Mouse (Mus musculus) heart, adult 9 months (tissue): Measurements from ENCODE around the gene Ost4.
A peak's percentile ranks its signal among the peaks of the same experiment; 100 is the strongest.

Experiments
- DNase-seq, 2 experiments: peaks; one replicate each; pipeline ENCODE4 v3.0.0; 2022; ENCODE audit warnings: low spot score in 2 of 2

The Ost4 gene

DNA sequence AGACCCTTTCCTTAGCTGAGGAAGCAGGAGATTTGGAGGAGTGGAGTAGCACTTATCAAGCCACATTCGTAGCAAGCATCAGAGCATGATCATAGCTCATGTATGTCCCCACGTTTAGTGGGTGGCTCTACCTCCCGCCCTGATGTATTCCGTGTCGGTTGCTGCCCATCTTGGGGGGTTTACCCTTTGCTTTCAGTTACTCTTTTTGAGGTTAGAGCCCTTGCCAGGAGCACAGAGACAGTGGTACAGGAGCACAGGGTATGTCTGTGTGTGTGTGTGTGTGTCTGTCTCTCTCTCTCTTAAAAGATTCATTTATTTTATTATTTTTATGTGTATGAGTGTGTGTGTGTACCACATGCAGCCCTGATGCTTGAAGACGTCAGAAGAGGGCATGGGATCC is 15.5 kb upstream of the Ost4 start:
- DNase-seq = no peak

DNA sequence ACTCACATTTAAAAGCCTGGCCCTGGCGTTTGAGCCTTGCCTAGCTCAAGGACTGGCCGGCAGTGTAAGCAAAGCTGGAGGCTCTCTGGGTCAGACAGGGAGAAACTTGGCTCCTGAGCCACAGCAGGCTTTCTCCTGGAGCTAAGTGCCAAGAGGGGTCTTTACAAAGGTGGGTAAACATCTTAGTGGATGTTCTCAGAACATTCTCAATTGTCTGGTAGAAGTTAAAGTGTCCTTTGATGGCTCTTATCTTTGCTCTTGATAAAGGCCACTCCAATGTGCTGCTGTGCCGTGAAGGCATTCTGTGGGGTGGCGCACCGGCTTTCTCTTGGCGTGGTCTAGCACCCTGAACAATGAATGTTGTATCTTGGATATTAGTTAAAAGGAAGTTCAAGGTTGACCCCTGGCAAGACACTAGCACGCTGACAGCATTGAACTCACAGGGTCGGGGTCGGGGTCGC is 15.0 kb upstream of the Ost4 start:
- no peak for DNase-seq

DNA sequence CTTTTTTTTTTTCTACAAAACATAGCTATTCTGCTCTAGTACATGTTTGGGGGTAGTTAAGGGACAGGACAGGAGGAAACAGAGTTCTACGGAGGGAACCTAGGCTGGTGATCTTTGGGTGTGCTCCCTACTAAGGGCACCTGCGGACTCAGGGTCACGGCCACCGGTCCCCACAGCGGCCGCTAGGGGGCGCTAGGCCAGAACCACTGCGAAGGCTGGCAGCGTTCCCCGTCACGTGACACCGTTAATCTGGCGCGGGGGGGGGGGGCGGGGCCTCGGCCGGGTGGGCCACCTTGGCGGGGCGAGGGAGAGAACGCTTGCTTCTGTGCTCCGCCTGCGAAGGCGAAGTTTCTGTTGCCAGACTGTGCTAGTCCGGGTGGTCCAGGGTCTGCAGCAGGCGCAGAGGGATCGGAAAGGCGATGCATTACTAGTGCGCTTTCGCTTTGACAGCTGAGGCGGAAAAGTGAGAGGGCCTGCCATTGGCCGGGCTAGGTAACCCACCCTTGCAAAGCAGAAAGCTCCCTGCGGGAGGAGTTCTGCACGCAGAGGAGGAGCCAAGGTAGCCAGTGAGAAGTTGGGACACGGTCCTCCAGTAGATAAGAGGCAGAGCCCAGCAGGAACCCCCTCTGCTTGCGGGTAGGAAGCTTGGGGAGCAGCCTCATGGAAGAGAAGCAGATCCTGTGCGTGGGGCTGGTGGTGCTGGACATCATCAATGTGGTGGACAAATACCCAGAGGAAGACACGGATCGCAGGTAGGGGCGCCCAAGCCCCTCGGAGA is 13.9 kb upstream of the Ost4 start, which contains the start of gene Khk:
Khk (plus strand) TSS at position 176 of the 778 bp plus-strand sequence.
- DNase-seq = peak; percentile 89 to 90

GRCm38 (mm10) chr5:30920621-30921020 is 13.0 kb upstream of the Ost4 start:
- DNase-seq = peak in 1 of 2 experiments; percentile 43

GRCm38 (mm10) chr5:30919831-30920614 is 12.4 kb upstream of the Ost4 start:
- DNase-seq = no peak

- no peak for DNase-seq
Measured at GRCm38 (mm10) chr5:30918691-30919090, 11.1 kb upstream of the Ost4 start.

DNA sequence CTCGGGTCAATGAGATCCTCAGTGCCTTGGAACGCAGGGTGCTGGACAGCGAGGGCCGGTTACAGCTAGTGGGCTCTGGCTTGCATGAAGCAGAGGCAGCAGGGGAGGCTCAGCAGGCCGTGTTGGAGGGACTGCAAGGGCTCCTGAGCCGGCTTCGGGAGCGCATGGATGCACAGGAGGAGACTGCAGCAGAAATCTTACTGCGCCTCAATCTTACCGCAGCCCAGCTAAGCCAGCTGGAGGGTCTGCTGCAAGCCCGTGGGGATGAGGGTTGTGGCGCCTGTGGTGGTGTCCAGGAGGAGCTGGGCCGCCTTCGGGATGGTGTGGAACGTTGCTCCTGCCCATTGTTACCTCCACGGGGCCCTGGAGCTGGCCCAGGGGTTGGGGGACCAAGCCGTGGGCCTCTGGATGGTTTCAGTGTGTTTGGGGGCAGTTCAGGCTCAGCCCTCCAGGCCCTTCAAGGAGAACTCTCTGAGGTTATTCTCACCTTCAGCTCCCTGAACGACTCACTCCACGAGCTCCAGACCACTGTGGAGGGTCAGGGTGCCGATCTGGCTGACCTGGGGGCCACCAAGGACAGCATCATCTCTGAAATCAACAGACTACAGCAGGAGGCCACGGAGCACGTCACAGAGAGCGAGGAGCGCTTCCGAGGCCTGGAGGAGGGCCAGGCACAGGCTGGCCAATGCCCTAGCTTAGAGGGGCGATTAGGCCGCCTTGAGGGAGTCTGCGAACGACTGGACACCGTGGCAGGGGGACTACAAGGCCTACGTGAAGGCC is 10.5 kb upstream of the Ost4 start:
- DNase-seq = no peak

- DNase-seq = no peak
Measured at GRCm38 (mm10) chr5:30917348-30917747, 9.8 kb upstream of the Ost4 start.

DNA sequence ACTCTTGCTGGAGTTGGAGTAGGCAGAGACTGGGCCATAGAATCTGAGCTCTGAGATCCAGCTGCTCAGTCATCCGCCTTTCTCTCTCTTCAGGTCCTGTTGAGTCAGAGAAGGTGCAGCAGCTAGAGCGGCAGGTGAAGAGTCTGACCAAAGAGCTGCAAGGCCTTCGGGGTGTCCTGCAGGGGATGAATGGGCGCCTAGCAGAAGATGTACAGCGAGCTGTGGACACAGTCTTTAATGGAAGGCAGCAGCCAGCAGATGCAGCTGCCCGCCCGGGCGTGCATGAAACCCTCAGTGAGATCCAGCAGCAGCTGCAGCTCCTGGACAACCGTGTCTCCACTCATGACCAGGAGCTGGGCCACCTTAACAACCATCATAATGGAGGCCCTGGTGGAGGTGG is 9.3 kb upstream of the Ost4 start:
- no peak for DNase-seq

- DNase-seq = peak; percentile 98 to 99
Measured at GRCm38 (mm10) chr5:30915974-30916433, 8.4 kb upstream of the Ost4 start.

GRCm38 (mm10) chr5:30915456-30915855 is 7.9 kb upstream of the Ost4 start:
- DNase-seq = peak; percentile 42 to 47

DNA sequence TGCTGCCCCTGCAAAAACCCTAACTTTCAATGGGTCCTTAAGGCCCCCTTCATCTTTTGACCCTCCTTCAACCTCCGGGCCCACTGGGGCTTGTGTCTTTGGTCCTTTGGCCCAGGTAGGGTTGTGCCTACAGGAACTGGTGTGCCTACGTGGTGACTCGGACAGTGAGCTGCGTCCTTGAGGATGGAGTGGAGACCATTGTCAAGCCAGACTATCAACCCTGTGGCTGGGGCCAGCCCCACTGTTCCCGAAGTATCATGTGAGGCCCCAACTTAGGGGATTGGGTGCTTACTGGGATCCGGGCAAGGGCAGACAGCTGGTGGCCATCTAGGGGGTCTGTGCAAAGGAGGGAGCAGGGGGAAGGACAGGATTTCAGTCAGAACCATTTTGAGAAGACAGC is 7.3 kb upstream of the Ost4 start:
- DNase-seq = no peak

DNA sequence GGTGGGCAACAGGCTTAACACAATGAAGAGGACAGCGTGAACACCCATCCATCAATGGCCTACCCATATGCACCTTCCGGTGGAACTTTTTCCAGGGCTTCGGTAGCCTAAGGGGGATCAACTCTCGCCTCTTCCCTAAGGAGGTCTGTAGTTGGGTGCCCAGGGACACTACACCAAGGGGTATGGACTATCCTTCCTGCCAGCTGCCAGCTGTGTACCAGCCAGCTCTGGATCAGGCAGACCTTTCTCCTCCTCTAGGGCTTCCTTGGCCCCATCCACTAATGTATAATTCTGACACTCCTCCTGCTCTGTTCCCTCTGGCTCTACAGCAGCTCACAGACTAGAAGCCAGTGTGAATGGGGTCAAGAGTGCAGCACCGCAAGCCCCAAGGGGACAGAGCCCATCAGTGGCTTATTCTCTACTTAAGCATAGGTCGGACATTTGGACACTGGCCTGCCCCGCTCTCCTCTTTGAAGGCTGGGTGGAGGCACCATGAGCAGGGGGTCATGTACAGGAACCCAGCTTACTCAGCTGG is 6.6 kb upstream of the Ost4 start:
- DNase-seq = no peak

DNA sequence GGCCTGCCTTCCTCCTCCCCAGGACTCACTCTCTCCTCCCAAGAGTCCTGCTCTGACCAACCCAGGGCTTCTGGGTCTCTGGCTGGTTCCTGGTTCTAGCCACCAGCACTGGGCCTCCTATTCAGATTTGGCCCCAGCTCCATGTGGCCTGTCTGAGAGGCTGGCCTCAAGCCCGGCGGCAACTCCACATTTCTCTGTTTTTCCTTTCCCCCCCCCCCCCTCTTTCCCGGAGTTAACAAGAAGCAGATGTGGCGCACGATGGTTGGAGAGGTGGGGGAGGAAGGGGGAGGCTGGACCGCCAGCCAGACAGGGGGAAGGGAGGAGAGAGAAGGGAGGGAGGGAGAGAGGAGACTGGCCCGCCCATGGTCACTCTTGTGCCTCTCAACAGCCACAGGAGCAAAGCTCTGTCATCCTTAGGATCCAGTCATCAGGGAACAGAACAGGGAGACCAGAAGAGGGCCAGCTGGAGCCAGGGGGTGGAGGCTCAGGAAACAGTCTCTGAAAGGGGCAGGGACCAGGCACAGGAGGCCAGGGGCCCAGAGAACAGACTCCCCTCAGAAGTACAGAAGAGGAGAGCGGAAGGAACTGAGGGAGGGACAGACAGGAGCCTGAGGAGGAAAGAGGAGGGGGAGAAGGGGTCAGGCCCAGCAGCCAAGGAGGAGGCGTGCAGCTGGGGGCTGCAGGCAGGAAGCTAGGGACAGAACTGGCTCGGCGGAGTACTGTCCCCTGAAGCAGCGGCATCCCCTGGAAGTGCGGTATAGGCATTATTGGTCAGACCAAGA is 5.7 kb upstream of the Ost4 start, which contains the start of gene Emilin1:
Emilin1 (plus strand) TSS at position 343 of the 782 bp plus-strand sequence.
- DNase-seq = peak; percentile 83 to 88

GRCm38 (mm10) chr5:30912156-30912555 is 4.6 kb upstream of the Ost4 start:
- DNase-seq = no peak

DNA sequence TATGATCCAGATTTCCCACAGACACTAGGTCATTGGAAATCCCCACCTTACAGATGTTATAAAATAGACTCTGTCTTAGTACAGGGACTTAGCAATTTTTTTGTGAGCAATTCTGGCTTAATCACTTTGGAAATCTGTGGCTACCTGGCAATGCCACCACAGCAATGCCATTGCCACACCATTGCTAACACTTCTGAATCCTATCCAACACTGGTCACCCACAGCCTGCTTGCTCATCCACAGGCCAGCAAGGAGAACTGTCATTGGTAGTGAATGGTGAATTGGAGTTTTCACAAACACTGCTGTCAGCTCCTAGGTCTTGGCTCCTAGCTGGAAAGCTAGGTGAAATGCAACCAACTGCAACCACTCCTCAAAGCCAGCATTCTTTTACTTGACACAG is 2.9 kb upstream of the Ost4 start:
- no peak for DNase-seq

DNA sequence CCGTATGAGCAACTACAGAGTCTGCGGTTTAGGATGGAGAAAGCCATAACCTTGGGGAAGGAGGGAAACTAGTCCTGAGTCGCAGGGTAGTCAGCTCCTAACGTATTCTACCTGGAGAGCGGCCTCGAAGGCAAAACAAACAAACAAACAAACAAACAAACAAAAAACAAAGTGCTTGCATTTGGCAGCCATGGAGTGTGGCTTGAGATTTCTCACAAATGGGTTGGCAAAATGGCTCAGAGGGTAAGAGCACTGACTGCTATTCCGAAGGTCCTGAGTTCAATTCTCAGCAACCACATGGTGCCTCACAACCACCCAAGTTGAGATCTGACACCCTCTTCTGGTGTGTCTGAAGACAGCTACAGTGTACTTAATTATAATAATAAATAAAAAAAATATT is 2.3 kb upstream of the Ost4 start:
- no peak for DNase-seq

DNA sequence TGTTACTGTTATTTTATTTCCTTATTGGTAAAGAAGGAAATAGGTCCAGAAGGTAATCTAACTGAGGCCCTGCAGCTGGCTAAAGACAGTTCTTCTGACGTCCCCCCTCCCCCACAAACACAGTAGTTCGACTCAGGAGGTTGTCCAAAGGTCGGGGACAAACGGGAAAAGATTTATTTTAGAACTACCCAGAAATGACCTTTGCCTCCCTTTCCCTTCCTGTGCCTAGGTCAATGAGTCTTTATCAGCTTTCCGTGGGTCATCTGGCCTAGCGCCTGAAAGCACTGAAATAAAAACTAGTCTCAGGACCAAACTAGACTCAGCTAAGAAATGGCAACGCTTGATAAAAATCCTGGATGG is 1.7 kb upstream of the Ost4 start:
- peak; percentile 75 for DNase-seq

DNA sequence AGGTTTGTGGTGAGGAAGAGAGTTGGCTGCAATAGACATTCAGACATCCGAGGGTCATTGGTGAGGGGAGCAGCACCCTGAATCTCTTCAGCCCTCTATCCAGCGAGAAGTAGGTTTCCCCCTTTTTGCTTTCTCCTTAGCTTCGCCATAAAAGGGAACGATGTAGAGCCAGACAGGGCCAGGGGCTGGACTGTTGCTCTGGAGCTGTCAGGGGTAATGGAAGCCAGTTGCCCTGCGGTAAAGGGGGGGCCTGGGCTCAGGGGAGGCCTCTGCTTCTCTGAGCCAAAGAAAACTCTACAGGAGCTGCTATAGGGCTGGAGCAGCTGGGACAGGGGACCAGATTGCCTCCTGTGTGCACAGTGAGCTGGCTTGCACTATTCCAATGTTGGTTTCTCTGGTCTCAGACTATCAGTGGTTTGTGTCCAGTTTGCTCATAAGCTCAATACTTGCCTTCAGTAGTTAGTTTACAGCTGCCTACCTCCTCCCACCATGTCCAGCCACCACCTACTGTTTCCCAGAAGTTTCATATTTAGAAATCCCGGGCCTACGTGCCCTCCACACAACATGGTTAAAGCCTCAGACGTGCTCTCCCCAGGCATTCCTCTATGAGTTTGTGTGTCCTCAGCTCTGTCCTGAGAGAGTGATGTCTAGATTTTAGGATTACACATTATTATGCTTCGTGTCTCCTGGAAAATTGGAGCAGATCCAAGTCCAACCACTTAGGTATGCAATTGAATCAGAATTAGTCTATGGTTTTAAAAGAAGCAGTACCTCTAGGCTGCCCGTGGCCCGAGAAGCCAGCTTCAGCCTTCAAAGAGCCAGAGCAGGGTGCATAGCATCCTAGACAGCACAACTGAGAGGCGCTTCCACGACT is 1.1 kb upstream of the Ost4 start:
- DNase-seq = peak; percentile 80 to 85

DNA sequence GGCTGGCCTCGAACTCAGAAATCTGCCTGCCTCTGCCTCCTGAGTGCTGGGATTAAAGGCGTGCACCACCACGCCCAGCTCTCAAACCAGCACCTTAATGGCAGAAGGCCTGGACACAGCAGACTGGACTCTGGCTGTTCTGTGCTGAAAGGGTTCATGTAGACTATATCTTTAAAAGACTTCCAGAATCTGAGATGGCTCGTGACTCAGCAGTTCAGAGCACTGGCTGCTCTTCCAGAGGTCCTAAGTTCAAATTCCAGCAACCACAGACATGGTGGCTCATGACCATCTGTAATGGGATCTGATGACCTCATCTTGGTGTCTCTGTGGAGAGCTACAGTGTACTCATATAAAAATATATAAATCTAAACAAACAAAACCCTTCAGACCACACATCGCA is 5.7 kb downstream of the Ost4 start:
- no peak for DNase-seq
